Mouse (Mus musculus) forebrain, embryonic 14.5 days (tissue): ENCODE data around the gene Gpr137. TPM values are rescaled to one million over a fixed set of nuclear protein-coding genes. Genes with fewer than 3 reads are reported as not detected.
"Not testable (repeated sequence)": the region's sequence is repeated elsewhere in the genome, so short reads cannot be mapped to it uniquely, and the experiment has no call there.

Source experiments
- ATAC-seq: fragments of 200-750 bp; cut with Nextera tagmentation; 2 replicates; pipeline ENCODE4 v1.8.0; 2017; ENCODE audit warnings: mild to moderate bottlenecking, moderate library complexity
- DNase-seq: peaks from one replicate; pipeline ENCODE4 v3.0.0-alpha.2; 2015; ENCODE audit warnings: low spot score
- H3K27ac ChIP-seq: fragments of 300-500 bp; sonication (generic); 2 replicates; pipeline ENCODE4 v1.5.1; 2014; ENCODE audit warnings: low read depth, mild to moderate bottlenecking, control low read depth, low read length, moderate library complexity
- H3K27me3 ChIP-seq: fragments of 300-500 bp; sonication (generic); replicated peaks from 2 replicates; pipeline ENCODE4 v1.6.1; 2014; ENCODE audit warnings: low read length, control low read depth, mixed read lengths; ENCODE audit not compliant: control insufficient read depth, insufficient read depth
- H3K36me3 ChIP-seq: fragments of 300-500 bp; sonication (generic); 2 replicates; pipeline ENCODE4 v1.6.1; 2014; ENCODE audit warnings: low read length, control low read depth; ENCODE audit not compliant: control insufficient read depth, insufficient read depth
- H3K4me1 ChIP-seq: fragments of 300-500 bp; sonication (generic); 2 replicates; pipeline ENCODE4 v1.6.1; 2014; ENCODE audit warnings: antibody characterized with exemption, low read length, control low read depth; ENCODE audit not compliant: control insufficient read depth, insufficient read depth
- H3K4me2 ChIP-seq: fragments of 300-500 bp; sonication (generic); 2 replicates; pipeline ENCODE4 v1.6.1; 2014; ENCODE audit warnings: mild to moderate bottlenecking, control low read depth, low read length
- H3K4me3 ChIP-seq: fragments of 300-500 bp; sonication (generic); 2 replicates; pipeline ENCODE4 v1.5.1; 2014; ENCODE audit warnings: low read depth, low read length, control low read depth
- H3K9ac ChIP-seq: fragments of 300-500 bp; sonication (generic); 2 replicates; pipeline ENCODE4 v1.6.1; 2014; ENCODE audit warnings: mild to moderate bottlenecking, low read length, control low read depth, moderate library complexity
- H3K9me3 ChIP-seq: fragments of 300-500 bp; sonication (generic); replicated peaks from 2 replicates; pipeline ENCODE4 v1.6.1; 2016; ENCODE audit warnings: low read length, control low read depth, mixed read lengths; ENCODE audit not compliant: control insufficient read depth
- WGBS: fragments of 180-500 bp; shearing (Covaris S2); extraction: QIAGEN DNeasy Blood & Tissue Kit; methylation state at CpG from one replicate; pipeline ENCODE4 v1.1.7; 2014; 5-methylcytosine and 5-hydroxymethylcytosine counted together
- polyA plus RNA-seq: library from polyadenylated mRNA; unstranded; fragments of >200 nt; fragmentation: Nextera tagmentation; extraction: Ambion mirVana; gene quantifications from 2 replicates; pipeline ENCODE4 v1.2.1, GENCODE M21; 2014

Gene Gpr137
- polyA plus RNA-seq, 1 experiment from 2014 or later, result 38.1 TPM

DNA sequence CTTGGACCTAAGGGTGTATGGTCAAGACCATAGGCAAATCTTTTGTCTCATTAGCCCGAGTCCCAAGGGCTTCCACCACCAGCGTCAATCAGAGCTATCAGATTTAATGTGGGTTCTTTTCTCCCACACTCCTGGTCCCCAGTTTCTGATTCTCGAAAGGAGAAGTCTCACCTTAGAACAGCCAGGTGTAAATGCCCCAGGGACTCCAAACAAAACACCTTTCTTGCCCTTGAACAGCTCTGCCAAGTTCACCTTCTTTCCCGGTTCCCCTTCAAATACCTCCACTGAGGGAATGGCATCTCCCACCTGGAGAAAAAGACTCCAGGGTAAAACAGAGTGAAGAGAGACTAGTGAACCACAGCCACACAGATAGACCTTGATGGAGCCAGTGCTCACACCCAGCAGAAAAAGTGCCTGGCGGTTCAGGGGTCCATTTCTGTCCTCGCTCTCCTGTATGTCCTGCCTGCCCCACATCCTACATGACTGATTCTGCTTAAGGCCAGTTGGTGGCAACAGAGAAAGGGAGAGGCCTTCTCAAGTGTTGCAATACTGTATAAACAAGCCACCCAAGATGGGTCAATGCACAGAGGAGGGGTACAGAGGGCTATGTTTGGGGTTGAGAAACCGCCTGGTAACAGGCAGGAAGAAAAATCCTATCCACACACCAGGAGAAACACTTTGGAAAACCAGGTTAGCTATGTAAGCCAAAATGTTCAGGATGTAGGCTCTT, 34.3 kb downstream of the Gpr137 start:
- 89% methylated on average over 7 of the region's 7 CpGs for WGBS
- Histone ChIP-seq H3K4me3 (peak overlapping the region; percentile 53; the same call in 1 of the 2 replicates), H3K4me1 (peaks cover 11% of the 10 kb centered on the region), H3K27ac (no peak overlapping the region), H3K4me2 (peak overlapping the region; percentile 82), H3K27me3 (no peaks in the 10 kb centered on the region), H3K36me3 (peaks cover 50% of the 10 kb centered on the region), H3K9ac (peak overlapping the region; percentile 71; the same call in 1 of the 2 replicates), H3K9me3 (no peaks in the 10 kb centered on the region)
- ATAC-seq, result no peak
- DNase-seq, result no peak

DNA sequence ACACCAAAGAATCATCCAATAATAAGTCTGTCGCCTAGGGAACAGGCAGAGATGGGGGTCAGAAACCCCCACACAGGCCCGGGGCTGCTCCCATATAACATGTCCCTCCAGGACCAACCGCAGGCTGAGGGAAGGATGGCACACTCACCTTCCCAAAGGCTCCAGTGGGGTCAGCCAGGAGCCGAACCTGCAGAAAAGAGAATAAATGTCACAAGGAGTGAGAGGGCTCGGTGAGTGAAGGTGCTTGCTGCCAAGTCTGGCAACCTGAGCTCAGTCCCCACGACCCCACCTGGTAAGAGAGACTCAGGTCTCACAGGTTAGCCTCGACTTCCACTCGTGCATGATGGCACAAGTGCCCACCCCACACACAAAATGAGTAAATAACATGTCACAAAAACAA, 35.2 kb downstream of the Gpr137 start:
- WGBS, result 93% methylated on average over 8 of the region's 8 CpGs
- Histone ChIP-seq H3K4me1 (peaks cover 11% of the 10 kb centered on the region), H3K27me3 (no peaks in the 10 kb centered on the region), H3K36me3 (peaks cover 42% of the 10 kb centered on the region), H3K4me3 (no peak overlapping the region), H3K9ac (no peak overlapping the region), H3K27ac (no peak overlapping the region), H3K4me2 (no peak overlapping the region), H3K9me3 (no peaks in the 10 kb centered on the region)
- ATAC-seq, result no peak
- no peak for DNase-seq

DNA sequence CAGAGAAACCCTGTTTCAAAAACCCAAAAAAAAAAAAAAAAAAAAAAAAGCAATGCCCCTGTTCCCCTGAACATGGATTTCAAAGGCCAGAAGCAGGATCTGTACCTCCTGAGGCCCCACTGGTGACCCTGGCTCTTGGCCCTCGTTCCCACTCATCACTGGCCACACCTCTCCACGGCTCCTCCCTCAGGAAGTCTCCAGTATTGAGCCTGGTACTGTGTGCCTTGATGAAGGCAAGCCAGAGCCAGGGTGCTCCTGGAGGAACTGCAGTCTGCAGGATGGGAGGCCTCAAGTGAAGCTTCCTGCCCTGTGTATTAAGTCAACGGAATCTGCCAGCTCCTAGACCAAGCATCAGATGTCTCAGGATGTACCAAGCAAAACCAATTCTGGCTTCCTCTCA, 36.1 kb downstream of the Gpr137 start:
- WGBS, result 87% methylated on average over 3 of the region's 3 CpGs
- ATAC-seq, result no peak
- H3K27ac ChIP-seq, result no peak overlapping the region
- H3K4me1 ChIP-seq, result peaks cover 11% of the 10 kb centered on the region
- H3K4me2 ChIP-seq, result no peak overlapping the region
- H3K9me3 ChIP-seq, result no peaks in the 10 kb centered on the region
- no peak overlapping the region for H3K4me3 ChIP-seq
- H3K27me3 ChIP-seq, result no peaks in the 10 kb centered on the region
- H3K9ac ChIP-seq, result no peak overlapping the region
- no peak for DNase-seq
- peaks cover 33% of the 10 kb centered on the region for H3K36me3 ChIP-seq

DNA sequence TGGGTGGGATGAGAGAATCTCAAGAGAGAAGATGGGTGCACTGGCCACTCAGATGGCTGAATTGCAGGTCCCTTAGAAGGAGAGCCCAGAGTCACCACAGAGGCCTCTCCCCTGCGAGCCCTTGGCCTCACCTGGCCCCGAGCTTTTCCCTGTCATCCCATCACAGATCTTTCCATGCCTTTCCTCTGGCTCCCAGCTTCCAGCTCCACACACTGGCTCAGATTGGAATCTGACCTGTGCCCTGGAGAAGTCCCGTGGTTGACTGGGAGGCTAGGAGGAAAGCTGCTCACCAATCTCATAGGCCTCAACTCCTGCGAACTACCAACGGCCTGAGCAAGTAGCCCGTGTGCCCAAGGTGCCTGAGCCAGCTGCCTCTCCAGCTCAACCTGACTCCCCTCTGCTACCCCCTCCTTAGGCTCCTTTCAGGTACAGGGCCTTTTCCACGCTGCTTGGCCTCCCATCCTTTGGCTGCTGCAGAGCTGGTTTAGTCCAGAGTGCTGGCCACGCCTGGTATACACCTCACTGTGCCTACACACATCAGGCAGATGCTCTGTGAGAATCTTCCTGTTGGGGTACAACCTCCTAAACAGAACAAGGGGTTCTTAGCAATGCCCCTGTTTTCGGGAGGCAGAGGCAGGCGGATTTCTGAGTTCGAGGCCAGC, 36.7 kb downstream of the Gpr137 start:
- no peaks in the 10 kb centered on the region for H3K27me3 ChIP-seq
- ATAC-seq, result no peak
- DNase-seq, result no peak
- no peaks in the 10 kb centered on the region for H3K9me3 ChIP-seq
- WGBS, result 94% methylated on average over 11 of the region's 11 CpGs
- H3K36me3 ChIP-seq, result peaks cover 29% of the 10 kb centered on the region
- H3K4me2 ChIP-seq, result no peak overlapping the region
- H3K4me1 ChIP-seq, result peaks cover 9% of the 10 kb centered on the region
- no peak overlapping the region for H3K27ac ChIP-seq
- H3K4me3 ChIP-seq, result no peak overlapping the region
- H3K9ac ChIP-seq, result no peak overlapping the region

DNA sequence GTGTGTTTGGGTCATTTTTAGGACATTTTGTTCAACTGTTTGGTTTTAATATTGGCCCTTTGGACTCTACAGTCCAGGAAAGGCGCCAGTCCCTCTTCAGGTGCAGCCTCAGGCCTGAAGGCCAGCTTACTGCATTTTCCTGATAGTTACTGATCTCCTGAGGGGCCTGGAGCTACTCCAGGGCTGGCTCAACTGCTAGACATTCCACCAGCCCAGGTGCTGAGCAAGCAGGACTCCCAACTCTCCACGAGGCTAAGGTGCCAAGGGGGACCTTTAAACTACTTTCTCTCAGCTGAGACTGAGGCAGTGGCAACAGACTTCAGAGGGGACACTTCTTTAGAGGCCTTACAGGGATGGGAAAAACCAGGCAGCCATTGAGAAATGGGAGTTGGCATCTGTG, 37.4 kb downstream of the Gpr137 start:
- peaks cover 9% of the 10 kb centered on the region for H3K4me1 ChIP-seq
- no peak for DNase-seq
- no peak overlapping the region for H3K9ac ChIP-seq
- H3K9me3 ChIP-seq, result 0 out of 2 replicates have a peak, but pooled peaks cover 3% of the 10 kb centered on the region
- no peak overlapping the region for H3K27ac ChIP-seq
- H3K36me3 ChIP-seq, result peaks cover 29% of the 10 kb centered on the region
- no peak overlapping the region for H3K4me2 ChIP-seq
- 90% methylated on average over 2 of the region's 2 CpGs for WGBS
- H3K4me3 ChIP-seq, result no peak overlapping the region
- H3K27me3 ChIP-seq, result no peaks in the 10 kb centered on the region
- no peak for ATAC-seq

DNA sequence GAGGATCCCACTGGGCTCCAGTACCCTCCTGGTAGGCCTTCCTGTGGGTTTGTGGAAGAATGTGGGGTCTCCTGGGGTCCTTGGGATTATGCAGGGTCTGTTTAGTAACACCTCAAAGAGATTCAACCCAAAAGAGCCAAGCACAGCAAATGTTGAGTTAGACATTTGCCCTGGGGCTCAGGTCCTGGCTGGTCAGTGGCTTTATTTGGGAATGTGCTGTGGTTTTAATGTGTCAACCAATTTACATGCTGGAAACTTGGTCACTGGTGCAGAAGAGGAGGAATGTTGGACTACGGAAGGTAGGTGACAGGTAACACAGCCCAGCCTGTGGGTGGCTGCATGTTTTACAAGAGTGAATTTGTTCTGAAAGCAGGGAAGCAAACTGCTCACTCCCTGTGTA, 39.2 kb downstream of the Gpr137 start:
- WGBS, result 100% methylated on average over 1 of the region's 1 CpGs
- Histone ChIP-seq H3K36me3 (peaks cover 29% of the 10 kb centered on the region), H3K9me3 (0 out of 2 replicates have a peak, but pooled peaks cover 3% of the 10 kb centered on the region), H3K4me3 (no peak overlapping the region), H3K27ac (no peak overlapping the region), H3K9ac (no peak overlapping the region), H3K4me1 (no peaks in the 10 kb centered on the region), H3K4me2 (no peak overlapping the region), H3K27me3 (no peaks in the 10 kb centered on the region)
- ATAC-seq (no peak), DNase-seq (no peak)

DNA sequence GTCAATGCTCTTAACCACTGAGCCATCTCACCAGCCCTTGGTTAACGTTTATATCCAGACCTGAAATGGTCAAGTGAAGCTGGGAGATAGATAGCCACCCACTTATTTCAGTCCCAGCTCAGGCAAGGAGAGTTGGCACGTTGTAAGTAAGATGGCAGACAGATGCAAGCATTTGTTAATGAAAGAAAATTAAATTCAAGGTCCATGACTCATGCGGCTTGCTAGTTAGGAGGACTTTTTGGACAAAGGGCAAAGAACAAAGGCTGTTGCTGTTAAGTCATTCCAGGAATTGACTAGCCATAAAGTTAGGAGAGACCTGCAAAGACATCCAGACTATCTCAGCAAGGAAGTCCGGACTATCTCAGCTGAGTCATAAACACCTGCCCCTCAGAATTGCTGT, 42.6 kb downstream of the Gpr137 start:
- no peak overlapping the region for H3K27ac ChIP-seq
- no peaks in the 10 kb centered on the region for H3K27me3 ChIP-seq
- ATAC-seq (no peak), DNase-seq (no peak)
- H3K9ac ChIP-seq, result no peak overlapping the region
- WGBS, result 78% methylated on average over 4 of the region's 4 CpGs
- H3K36me3 ChIP-seq, result peaks cover 2% of the 10 kb centered on the region; the same call in 1 of the 2 replicates
- H3K4me3 ChIP-seq, result no peak overlapping the region
- no peak overlapping the region for H3K4me2 ChIP-seq
- no peaks in the 10 kb centered on the region for H3K4me1 ChIP-seq
- H3K9me3 ChIP-seq, result 0 out of 2 replicates have a peak, but pooled peaks cover 5% of the 10 kb centered on the region

DNA sequence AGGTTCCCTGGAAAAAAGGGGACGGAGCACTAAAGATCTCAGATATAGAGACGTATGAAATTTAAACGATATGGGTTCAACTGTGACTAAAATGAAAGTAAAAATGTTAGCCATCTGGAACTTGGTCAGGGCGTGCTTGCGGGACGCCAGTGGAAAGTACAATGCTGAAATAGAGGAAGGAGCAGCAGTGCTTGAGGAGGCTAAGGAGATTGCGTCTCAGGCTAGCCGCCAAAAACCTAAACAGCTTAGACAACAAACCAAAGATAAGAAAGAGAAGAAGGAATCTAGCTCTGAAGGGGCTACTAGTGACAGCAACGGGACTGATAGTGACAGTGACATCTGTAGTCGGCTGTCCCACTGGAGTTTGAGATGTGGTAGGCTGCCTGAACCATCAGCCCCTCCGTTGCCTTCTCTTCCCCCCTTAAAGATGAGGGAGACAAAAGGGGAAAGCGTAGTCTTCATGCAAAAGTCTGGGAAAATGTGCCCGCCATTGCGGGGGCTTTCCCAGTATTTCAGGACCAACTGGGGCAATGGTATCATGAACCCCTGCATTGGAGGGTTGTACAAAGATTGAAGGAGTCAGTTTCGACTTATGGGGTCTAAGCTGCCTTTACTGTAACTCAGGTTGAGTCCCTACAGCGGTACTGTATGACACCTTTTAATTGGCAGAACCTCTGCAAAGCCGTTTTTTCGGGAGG, 46.5 kb downstream of the Gpr137 start:
- H3K4me3 ChIP-seq, H3K4me2 ChIP-seq, H3K9ac ChIP-seq, H3K27ac ChIP-seq, DNase-seq, H3K4me1 ChIP-seq, H3K27me3 ChIP-seq, H3K9me3 ChIP-seq, H3K36me3 ChIP-seq, ATAC-seq: not testable (repeated sequence)
- WGBS, result 92% methylated on average over 18 of the region's 18 CpGs
